Mouse (Mus musculus): ENCODE measurements around the gene Eif5a.
"Not testable (repeated sequence)": the region's sequence is repeated elsewhere in the genome, so short reads cannot be mapped to it uniquely, and the experiment has no call there.

Gene Eif5a

GRCm38 (mm10) chr11:69921114-69922011, at the start of gene Eif5a:
Gene Eif5a, minus strand, starts transcription at chr11:69921958.
- peak; percentile 100 for DNase-seq (ENCODE audit: low read depth, low spot score)

DNA sequence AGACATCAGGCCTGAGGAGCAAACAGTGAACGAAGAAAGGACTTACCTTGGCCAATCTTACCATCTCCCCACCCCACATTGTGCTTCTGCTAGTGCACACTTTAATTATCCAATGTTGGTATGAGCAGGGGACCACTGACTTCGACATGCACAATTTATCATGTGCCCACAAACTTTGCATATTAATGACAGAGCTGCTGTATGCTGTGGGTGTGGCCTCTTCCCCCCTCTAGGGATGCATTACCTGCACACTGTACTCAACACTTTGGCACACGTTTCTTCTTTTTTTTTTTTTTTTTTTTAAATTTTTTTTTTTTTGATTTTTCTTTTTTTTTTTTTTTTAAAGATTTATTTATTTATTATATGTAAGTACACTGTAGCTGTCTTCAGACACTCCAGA, 49.0 kb upstream of the Eif5a start:
- no peak for DNase-seq (ENCODE audit: low read depth, low spot score)

DNA sequence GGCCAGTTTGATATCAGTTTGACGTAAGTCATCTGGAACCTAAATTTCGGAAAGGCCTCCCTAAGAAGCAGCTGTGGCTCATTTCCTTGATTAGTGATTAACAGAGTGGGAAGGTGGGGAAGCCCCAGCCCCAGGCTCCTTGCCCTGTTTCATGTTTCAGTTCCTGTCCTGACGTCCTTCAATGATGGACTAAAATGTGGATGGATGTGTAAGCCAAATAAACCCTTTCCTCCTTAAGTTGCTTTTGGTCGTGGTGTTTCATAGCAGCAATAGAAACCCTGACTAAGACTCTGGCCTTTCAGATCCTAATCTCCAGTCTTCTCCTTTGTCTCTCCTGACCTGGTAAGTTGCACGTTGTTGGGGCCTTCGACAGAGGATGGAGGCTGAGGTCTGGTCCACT, 48.5 kb upstream of the Eif5a start:
- no peak for DNase-seq (ENCODE audit: low read depth, low spot score)

GRCm38 (mm10) chr11:69968793-69969192, 47.0 kb upstream of the Eif5a start:
- DNase-seq (ENCODE audit: low read depth, low spot score), result no peak

GRCm38 (mm10) chr11:69966860-69967517, 45.2 kb upstream of the Eif5a start:
- no peak for DNase-seq (ENCODE audit: low read depth, low spot score)

GRCm38 (mm10) chr11:69966006-69966859, 44.5 kb upstream of the Eif5a start:
- DNase-seq (ENCODE audit: low read depth, low spot score), result no peak

GRCm38 (mm10) chr11:69965271-69966005, 43.7 kb upstream of the Eif5a start:
- no peak for DNase-seq (ENCODE audit: low read depth, low spot score)

DNA sequence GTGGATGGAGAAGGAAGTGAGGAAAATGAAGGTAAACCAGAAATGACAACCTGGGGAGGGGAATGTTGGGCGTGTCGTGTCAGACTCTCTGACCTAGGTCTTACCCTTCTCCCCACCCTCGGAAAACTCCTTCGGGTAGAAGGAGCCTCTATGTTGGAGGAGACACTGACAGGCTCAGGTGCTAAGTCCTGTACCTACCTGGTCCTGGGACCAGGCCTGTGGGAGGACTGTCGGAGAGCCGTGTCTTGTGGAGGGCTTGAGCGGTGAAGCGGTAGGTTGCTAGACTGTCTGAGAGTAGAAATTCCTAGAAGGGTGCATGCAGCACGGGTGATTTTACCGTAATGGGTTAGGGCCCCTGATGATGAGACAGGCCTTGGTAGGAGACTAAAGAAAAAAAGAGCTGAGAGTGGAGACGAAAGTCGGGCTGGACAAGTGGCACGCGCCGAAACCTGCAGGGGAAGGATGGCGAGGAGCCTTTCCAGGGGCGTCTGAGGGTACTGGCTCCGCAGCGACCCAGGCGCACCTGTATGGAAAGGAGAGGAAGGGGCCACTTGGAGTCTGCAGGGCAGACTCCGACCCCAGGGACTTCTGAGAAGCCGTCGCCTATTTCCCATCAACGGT, 43.0 kb upstream of the Eif5a start, which contains the start of gene Cldn7:
Cldn7 (plus strand) TSS at position 130 of the 621 bp plus-strand sequence.
- no peak for DNase-seq (ENCODE audit: low read depth, low spot score)

DNA sequence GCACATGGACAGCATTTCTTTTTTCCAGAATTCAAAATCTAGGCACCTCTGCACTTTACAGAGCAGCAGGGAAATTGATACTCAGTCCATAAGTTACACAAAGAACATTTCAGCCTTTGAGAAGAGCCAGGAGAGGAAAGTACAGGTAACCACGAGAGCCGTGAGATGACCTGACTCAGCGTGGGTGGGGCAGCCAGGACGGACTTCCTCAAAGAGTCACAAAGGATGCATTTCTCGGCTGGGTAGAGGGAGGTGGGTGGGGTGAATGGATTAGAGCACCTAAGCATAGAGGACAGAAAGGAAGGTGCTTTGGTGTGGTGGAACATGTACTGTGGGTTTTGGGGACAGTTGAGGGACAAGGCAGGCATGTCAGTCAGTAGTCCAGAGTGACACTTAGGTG, 40.1 kb upstream of the Eif5a start:
- no peak for DNase-seq (ENCODE audit: low read depth, low spot score)

DNA sequence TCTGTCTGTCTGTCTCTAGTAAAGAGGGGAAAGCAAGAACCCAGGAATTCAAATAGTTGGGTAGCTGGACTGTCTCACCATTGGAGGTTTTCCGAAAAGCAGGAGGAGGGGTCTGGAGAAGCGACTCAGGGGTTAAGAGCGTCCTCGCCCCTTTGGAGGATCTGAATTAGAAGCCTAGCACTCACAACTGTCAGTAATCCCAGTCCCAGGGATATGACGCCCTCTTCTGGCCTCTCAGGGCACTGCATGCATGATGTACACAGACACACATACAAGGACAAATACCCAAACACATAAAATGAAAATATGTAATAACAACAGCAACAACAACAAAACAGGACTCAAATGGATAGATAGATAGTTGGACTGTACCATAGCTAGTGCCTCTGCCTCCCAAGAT, 38.9 kb upstream of the Eif5a start:
- DNase-seq (ENCODE audit: low read depth, low spot score), result no peak

- no peak for DNase-seq (ENCODE audit: low read depth, low spot score)
Measured at GRCm38 (mm10) chr11:69956218-69956617, 34.5 kb upstream of the Eif5a start.

DNA sequence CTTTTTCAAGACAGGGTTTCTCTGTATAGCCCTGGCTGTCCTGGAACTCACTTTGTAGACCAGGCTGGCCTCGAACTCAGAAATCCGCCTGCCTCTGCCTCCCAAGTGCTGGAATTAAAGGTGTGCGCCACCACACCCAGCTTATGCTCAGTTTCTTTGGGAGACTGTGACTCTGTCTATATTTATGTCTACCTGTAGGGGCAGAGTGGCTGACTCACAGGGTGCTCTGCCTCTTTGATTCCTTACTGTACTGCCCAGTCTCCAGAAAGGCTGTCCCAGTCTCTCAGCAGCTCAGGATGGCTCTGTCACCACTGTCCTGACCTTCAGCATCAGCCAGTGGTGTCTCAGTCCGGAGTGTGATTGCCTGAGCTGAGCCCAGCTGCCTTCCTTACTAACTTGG, 33.9 kb upstream of the Eif5a start:
- DNase-seq (ENCODE audit: low read depth, low spot score), result not testable (repeated sequence)

DNA sequence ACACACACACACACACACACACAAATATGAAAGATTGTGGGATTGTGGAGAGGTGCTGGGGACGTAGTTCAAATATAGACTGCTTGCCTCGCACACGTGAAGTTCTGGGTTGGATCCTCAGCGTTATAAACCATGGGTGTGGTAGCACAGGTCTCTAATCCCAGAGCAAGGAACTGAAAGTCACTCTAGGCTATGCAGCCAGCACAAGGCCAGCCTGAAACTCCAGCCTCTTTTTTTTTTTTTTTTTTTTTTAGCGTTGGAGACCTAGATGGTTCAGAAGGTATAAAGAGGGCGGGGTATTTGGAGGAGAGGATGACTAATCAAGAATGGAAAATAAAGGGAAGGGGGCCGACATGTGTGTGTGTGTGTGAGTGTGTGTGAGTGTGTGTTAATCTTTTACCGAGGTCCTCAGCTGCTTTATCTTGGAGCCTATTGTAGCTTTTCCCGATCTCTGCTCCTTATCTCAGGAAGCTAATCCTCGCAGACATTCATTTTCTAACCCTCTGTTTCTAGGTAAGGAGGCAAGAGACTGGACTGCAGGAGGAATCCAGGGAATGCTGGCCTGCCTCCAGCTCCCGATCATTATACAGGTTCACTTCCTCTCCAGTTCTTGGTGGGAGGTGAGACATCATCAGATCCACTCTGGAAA, 31.6 kb upstream of the Eif5a start:
- no peak for DNase-seq (ENCODE audit: low read depth, low spot score)

DNA sequence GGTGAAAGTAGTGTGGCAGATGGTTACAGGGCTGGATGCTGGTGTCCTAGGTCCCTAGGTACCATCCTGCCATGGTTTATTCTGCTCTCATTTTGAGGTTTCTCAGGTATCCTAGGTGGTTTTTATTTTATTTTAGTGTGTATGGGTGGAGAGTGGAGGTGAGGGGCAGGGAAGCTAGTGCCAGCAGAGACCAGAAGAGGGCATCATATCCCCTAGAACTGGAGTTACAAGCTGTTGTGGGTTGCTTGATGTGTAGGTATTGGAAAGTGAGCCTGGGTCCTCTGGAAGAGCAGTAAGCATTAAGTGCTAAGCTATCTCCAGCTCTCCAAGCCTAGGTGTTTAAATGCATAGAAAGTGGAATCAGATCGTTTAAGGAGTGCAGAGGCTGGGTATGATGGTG, 30.5 kb upstream of the Eif5a start:
- no peak for DNase-seq (ENCODE audit: low read depth, low spot score)

- DNase-seq (ENCODE audit: low read depth, low spot score), result peak; percentile 18
Measured at GRCm38 (mm10) chr11:69950807-69951459, 29.2 kb upstream of the Eif5a start.

DNA sequence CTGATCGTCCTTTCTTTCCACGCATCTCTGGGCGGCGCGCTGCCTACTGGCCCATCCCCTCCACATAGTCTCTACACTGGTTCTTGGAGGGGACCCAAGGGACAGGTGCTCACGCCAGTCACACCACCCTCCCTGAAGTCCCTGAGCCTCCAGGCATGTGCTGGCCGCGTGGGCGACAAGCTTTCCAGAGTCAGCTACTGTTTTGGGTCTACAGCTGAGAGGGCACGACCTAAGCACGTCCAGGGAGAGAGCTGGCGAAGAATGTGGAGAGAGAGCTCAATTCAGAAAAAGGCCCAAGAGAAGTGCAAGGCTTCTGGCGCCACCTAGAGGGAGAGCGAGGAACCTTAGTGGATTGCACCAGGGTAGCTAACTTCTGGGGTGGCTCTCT, 27.0 kb upstream of the Eif5a start:
- no peak for DNase-seq (ENCODE audit: low read depth, low spot score)

DNA sequence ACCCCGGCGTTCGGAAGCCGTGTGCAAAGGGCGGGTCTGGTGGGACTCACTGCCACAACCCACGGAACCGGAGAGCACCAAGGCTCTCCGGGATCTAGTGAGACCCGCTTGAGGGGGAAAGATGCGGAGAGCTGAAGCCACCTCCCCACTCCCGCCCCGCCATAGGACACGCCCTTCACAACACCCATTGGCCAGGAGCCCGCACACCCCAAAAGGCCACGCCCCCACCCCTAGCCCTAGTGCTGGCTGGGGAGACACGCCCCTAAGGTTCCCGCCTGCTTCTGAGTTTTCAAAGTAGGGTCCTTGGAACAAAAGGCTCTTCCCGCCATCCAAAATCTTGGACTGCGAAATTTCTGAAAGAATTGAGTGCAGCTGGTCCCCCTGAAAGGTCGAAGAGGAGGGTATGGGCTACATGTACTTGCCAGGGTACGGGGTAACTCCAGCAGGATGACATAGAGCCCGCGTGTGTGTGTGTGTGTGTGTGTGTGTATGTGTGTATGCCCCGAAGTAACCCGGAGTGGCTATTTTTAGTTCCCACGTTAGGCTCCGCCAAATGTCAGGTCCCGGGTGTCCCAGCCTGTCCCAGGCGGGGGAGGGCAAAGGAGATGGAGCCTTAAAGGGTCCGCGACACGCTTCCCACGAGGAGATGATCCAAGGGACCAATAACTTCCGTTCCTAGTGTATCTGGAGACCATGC, 26.5 kb upstream of the Eif5a start, which contains the start of gene Slc2a4:
Slc2a4 (minus strand) TSS at position 123 of the 697 bp plus-strand sequence.
- DNase-seq (ENCODE audit: low read depth, low spot score), result no peak

DNA sequence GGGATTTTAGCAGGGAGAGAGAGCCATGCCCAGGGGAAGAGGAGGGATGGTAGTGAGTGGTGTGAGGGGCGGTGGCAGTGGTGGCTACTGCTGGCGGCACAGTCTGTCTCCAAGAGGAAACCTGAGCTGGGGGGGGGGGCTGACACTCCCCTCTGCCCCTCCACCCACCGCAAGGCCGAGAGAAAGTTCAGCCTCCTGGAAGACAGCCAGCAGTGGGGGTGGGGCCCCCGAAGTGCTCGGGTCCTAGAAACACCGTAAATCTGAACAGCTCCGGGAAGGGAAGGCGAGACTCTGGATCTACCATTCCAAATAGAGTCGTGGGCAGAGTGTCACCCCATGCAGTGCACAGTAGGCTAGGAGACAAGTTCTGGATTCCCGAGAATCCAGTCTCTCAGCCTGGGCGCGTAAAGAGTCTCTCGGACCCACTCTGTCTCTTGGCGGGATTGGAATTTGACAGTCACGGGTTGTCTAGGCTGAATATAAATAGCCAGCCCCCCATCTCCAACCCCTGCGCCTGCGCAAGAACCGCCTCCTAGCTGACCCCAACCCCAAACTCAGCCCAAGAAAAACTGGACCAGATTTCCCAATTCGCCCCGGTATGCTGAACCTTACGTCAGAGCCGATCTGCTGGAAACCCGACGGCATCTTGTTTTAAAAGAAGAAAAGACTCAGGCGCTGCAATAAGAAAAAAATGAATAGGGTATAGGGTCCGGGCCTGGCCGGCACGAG, 25.7 kb upstream of the Eif5a start:
- no peak for DNase-seq (ENCODE audit: low read depth, low spot score)
